Mouse (Mus musculus) liver, embryonic 13.5 days (tissue): ENCODE data around the gene Fgf22. TPM values are rescaled to one million over a fixed set of nuclear protein-coding genes. Genes with fewer than 3 reads are reported as not detected.

ENCODE experiments used
- ATAC-seq: fragments of 200-750 bp; cut with Nextera tagmentation; 2 replicates; pipeline ENCODE4 v1.8.0; 2017; ENCODE audit warnings: low read depth, mild to moderate bottlenecking, moderate number of reproducible peaks, moderate library complexity
- DNase-seq: peaks from one replicate; pipeline ENCODE4 v3.0.0; 2022
- H3K27ac ChIP-seq: fragments of 300-500 bp; sonication (generic); 2 replicates; pipeline ENCODE4 v1.5.1; 2015; ENCODE audit warnings: moderate library complexity, mild to moderate bottlenecking, inconsistent platforms
- H3K27me3 ChIP-seq: fragments of 300-500 bp; sonication (generic); 2 replicates; pipeline ENCODE4 v1.6.1; 2015; ENCODE audit warnings: mild to moderate bottlenecking, inconsistent platforms
- H3K36me3 ChIP-seq: fragments of 300-500 bp; sonication (generic); 2 replicates; pipeline ENCODE4 v1.6.1; 2015; ENCODE audit warnings: mild to moderate bottlenecking, inconsistent platforms
- H3K4me1 ChIP-seq: fragments of 300-500 bp; sonication (generic); replicated peaks from 2 replicates; pipeline ENCODE4 v1.6.1; 2015; ENCODE audit warnings: inconsistent platforms
- H3K4me2 ChIP-seq: fragments of 300-500 bp; sonication (generic); 2 replicates; pipeline ENCODE4 v1.6.1; 2015; ENCODE audit warnings: inconsistent platforms, mild to moderate bottlenecking, moderate library complexity
- H3K4me3 ChIP-seq: fragments of 300-500 bp; sonication (generic); replicated peaks from 2 replicates; pipeline ENCODE4 v1.5.1; 2015; ENCODE audit warnings: mild to moderate bottlenecking, inconsistent platforms
- H3K9ac ChIP-seq: fragments of 300-500 bp; sonication (generic); 2 replicates; pipeline ENCODE4 v1.6.1; 2015; ENCODE audit warnings: mild to moderate bottlenecking, inconsistent platforms
- H3K9me3 ChIP-seq: fragments of 300-500 bp; sonication (generic); replicated peaks from 2 replicates; pipeline ENCODE4 v1.6.1; 2016; ENCODE audit warnings: inconsistent platforms
- WGBS: fragments of 180-500 bp; shearing (Covaris S2); methylation state at CpG from one replicate; pipeline ENCODE4 v1.1.7; 2015; ENCODE audit not compliant: insufficient replicate concordance; 5-methylcytosine and 5-hydroxymethylcytosine counted together
- polyA plus RNA-seq: library from polyadenylated mRNA; unstranded; fragments of >200 nt; fragmentation: Nextera tagmentation; extraction: Ambion mirVana; gene quantifications from 2 replicates; pipeline ENCODE4 v1.2.1, GENCODE M21; 2015

The Fgf22 gene
- polyA plus RNA-seq, 1 experiment from 2014 or later, result not detected

GRCm38 (mm10) chr10:79767372-79768244 lies 12.7 kb downstream of the Fgf22 start:
- H3K9ac ChIP-seq, result peak overlapping the region; percentile 96
- peak overlapping the region; percentile 95 for H3K4me3 ChIP-seq
- H3K27me3 ChIP-seq, result 0 out of 2 replicates have a peak, but pooled peaks cover 6% of the 10 kb centered on the region
- no peaks in the 10 kb centered on the region for H3K9me3 ChIP-seq
- ATAC-seq (peak; percentile 43), DNase-seq (peak; percentile 79)
- H3K36me3 ChIP-seq, result peaks cover 22% of the 10 kb centered on the region
- peaks cover 52% of the 10 kb centered on the region for H3K4me1 ChIP-seq
- H3K27ac ChIP-seq, result peak overlapping the region; percentile 92
- peak overlapping the region; percentile 88 for H3K4me2 ChIP-seq
- 10% methylated on average over 40 of the region's 40 CpGs for WGBS

- DNase-seq, result peak; percentile 67
- Histone ChIP-seq H3K27ac (no peak overlapping the region), H3K4me2 (no peak overlapping the region), H3K4me3 (no peak overlapping the region), H3K9ac (no peak overlapping the region), H3K27me3 (0 out of 2 replicates have a peak, but pooled peaks cover 6% of the 10 kb centered on the region), H3K4me1 (peaks cover 46% of the 10 kb centered on the region), H3K36me3 (peaks cover 20% of the 10 kb centered on the region), H3K9me3 (no peaks in the 10 kb centered on the region)
- ATAC-seq, result no peak
- under 1% methylated on average over 5 of the region's 5 CpGs for whole genome bisulfite sequencing
These were observed 13.5 kb downstream of the Fgf22 start for GRCm38 (mm10) chr10:79768400-79768799.

GRCm38 (mm10) chr10:79769329-79769728 lies 14.5 kb downstream of the Fgf22 start:
- ATAC-seq, result no peak
- 0 out of 2 replicates have a peak, but pooled peaks cover 6% of the 10 kb centered on the region for H3K27me3 ChIP-seq
- no peak overlapping the region for H3K4me2 ChIP-seq
- WGBS, result 47% methylated on average over 4 of the region's 4 CpGs
- H3K4me1 ChIP-seq, result peaks cover 37% of the 10 kb centered on the region
- H3K9ac ChIP-seq, result no peak overlapping the region
- H3K27ac ChIP-seq, result no peak overlapping the region
- H3K36me3 ChIP-seq, result peaks cover 11% of the 10 kb centered on the region; the same call in 1 of the 2 replicates
- H3K4me3 ChIP-seq, result no peak overlapping the region
- DNase-seq, result no peak
- no peaks in the 10 kb centered on the region for H3K9me3 ChIP-seq

DNA sequence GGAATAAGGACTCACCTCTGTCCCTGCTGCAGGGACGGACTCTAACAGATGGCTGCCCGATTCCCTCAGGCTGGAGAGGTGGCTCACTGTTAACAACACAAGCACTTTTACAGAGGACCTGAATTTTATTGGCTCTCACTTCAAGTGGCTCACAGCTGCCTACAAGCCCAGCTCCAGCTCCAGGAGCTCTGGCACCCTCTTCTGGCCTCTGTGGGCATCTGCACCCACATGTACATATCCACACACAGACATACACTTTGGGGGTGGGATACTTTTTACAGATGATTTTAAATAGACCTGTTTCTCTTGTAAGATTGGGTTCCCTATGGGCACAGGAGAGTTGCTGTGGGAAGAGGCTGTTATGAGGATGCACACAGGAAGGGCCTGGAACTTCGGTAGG lies 17.4 kb downstream of the Fgf22 start:
- H3K4me2 ChIP-seq, result no peak overlapping the region
- H3K36me3 ChIP-seq, result no peaks in the 10 kb centered on the region
- no peak overlapping the region for H3K27ac ChIP-seq
- peaks cover 20% of the 10 kb centered on the region for H3K4me1 ChIP-seq
- H3K4me3 ChIP-seq, result no peak overlapping the region
- peaks cover 19% of the 10 kb centered on the region for H3K27me3 ChIP-seq
- no peak for DNase-seq
- no peak for ATAC-seq
- no peaks in the 10 kb centered on the region; the same call in 1 of the 2 replicates for H3K9me3 ChIP-seq
- 78% methylated on average over 3 of the region's 3 CpGs for WGBS
- no peak overlapping the region for H3K9ac ChIP-seq

DNA sequence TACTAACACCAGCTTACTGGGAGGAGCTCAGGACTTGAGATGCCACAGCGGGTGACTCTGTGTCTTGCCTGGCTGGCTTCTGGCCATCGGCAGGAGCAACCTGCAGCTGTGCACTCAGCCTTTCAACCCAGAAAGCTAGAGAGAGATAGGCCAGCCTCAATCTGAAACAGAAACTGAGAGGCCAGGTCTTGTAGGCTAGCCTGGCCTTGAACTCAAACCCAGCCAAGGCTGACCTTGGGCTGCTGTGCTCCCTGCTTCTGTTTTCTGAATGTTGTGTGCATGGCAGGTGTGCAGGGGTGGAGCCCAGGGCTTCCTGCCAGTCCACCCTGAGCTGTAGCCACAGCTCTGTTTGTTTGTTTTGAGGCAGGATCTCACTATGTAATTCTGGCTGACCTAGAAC lies 18.3 kb downstream of the Fgf22 start:
- ATAC-seq (no peak), DNase-seq (no peak)
- H3K36me3 ChIP-seq, result no peaks in the 10 kb centered on the region
- H3K4me3 ChIP-seq, result no peak overlapping the region
- H3K27me3 ChIP-seq, result peaks cover 28% of the 10 kb centered on the region
- no peak overlapping the region for H3K9ac ChIP-seq
- peaks cover 14% of the 10 kb centered on the region for H3K4me1 ChIP-seq
- H3K27ac ChIP-seq, result no peak overlapping the region
- H3K4me2 ChIP-seq, result no peak overlapping the region
- WGBS, result 81% methylated on average over 2 of the region's 2 CpGs
- H3K9me3 ChIP-seq, result no peaks in the 10 kb centered on the region; the same call in 1 of the 2 replicates

DNA sequence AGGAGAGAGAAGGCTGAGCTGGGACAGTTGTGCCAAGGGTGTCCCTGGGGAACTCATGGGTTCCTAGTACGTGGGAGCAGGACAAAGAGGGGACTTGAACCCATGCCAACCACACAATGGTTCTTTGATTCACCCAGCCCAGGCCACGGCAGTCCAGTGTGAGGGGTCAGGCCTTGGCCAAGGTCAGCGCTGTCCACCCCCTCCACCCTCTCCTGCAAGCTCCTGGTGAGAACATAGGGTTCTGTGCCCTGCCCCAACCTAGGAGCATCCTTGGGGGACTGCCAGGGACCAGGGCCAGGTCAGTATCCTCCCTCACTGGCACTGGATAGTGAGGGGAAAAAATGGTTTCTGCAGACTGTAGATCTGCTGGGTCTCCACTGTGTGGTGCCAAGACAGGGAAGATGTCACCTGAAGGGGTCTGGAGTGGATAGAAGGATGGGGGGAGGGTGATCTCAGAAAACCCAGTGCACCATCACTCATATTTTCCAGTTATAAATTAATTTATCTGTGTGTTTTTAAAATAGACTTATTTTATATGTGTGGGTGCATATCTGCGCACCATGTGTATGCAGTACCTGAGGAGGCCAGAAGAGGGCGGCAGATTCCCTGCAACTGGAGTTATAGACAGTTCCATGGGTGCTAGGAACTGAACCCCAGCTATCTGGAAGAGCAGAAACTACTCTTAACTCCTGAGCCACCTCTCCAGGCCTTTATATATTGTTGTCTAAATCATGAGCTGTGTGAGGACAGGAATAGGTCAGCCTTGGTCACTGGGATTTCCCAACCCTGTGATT lies 19.8 kb downstream of the Fgf22 start:
- peaks cover 43% of the 10 kb centered on the region for H3K27me3 ChIP-seq
- 60% methylated on average over 5 of the region's 5 CpGs for WGBS
- H3K4me2 ChIP-seq, result no peak overlapping the region
- no peaks in the 10 kb centered on the region; the same call in 1 of the 2 replicates for H3K9me3 ChIP-seq
- DNase-seq (no peak), ATAC-seq (no peak)
- no peaks in the 10 kb centered on the region for H3K36me3 ChIP-seq
- H3K27ac ChIP-seq, result no peak overlapping the region
- no peak overlapping the region for H3K4me3 ChIP-seq
- peaks cover 16% of the 10 kb centered on the region for H3K4me1 ChIP-seq
- no peak overlapping the region for H3K9ac ChIP-seq

DNA sequence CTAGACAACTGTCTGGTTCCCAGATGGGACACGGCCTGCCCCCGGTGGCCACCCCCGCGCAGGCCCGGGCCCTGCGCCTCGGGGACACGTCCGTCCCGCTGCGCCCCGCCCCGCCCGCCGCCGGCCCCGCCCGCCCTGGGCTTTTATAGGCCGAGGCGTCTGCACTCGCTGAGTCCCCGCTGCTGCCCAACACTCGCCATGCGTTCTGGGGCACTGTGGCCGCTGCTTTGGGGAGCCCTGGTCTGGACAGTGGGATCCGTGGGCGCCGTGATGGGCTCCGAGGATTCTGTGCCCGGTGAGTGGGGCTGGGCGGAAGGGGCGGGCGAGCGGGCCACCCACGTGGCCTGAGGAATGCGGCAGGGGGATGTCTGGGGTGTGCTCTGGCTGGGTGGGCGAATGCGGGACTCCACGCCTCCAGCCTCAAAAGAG lies 22.2 kb downstream of the Fgf22 start, which contains the start of gene Fstl3:
TSS of gene Fstl3 (plus strand) at position 170 of the 429 bp plus-strand sequence.
- Histone ChIP-seq H3K27ac (no peak within 1 kb of the TSS), H3K36me3 (no peaks in the 10 kb centered on the region), H3K4me2 (peak within 1 kb of the TSS; percentile 59), H3K27me3 (peaks cover 51% of the 10 kb centered on the region), H3K4me3 (peak within 1 kb of the TSS; percentile 44), H3K9me3 (no peaks in the 10 kb centered on the region; the same call in 1 of the 2 replicates), H3K9ac (peak within 1 kb of the TSS; percentile 28; the same call in 1 of the 2 replicates), H3K4me1 (peaks cover 39% of the 10 kb centered on the region)
- DNase-seq (no peak), ATAC-seq (no peak)
- WGBS, result 5% methylated on average over 39 of the region's 39 CpGs

- peaks cover 58% of the 10 kb centered on the region for H3K27me3 ChIP-seq
- no peak overlapping the region for H3K27ac ChIP-seq
- ATAC-seq, result no peak
- no peaks in the 10 kb centered on the region; the same call in 1 of the 2 replicates for H3K9me3 ChIP-seq
- H3K36me3 ChIP-seq, result no peaks in the 10 kb centered on the region
- peaks cover 39% of the 10 kb centered on the region for H3K4me1 ChIP-seq
- no peak for DNase-seq
- H3K4me2 ChIP-seq, result no peak overlapping the region
- no peak overlapping the region for H3K4me3 ChIP-seq
- 35% methylated on average over 15 of the region's 15 CpGs for WGBS
- H3K9ac ChIP-seq, result no peak overlapping the region
These were observed 23.1 kb downstream of the Fgf22 start for GRCm38 (mm10) chr10:79778006-79778405.

GRCm38 (mm10) chr10:79779193-79779592 lies 24.3 kb downstream of the Fgf22 start:
- no peak for DNase-seq
- no peak for ATAC-seq
- Histone ChIP-seq H3K4me1 (peaks cover 39% of the 10 kb centered on the region), H3K36me3 (no peaks in the 10 kb centered on the region), H3K9me3 (no peaks in the 10 kb centered on the region; the same call in 1 of the 2 replicates), H3K27ac (no peak overlapping the region), H3K4me2 (peak overlapping the region; percentile 75), H3K27me3 (peaks cover 62% of the 10 kb centered on the region), H3K9ac (no peak overlapping the region), H3K4me3 (no peak overlapping the region)
- WGBS, result 25% methylated on average over 2 of the region's 2 CpGs

- H3K27me3 ChIP-seq, result peaks cover 68% of the 10 kb centered on the region
- ATAC-seq (peak; percentile 85), DNase-seq (peak; percentile 96)
- no peaks in the 10 kb centered on the region for H3K36me3 ChIP-seq
- WGBS, result 2% methylated on average over 55 of the region's 55 CpGs
- H3K27ac ChIP-seq, result peak overlapping the region; percentile 47
- H3K4me3 ChIP-seq, result peak overlapping the region; percentile 54
- H3K9me3 ChIP-seq, result no peaks in the 10 kb centered on the region; the same call in 1 of the 2 replicates
- H3K4me2 ChIP-seq, result peak overlapping the region; percentile 75
- H3K4me1 ChIP-seq, result peaks cover 39% of the 10 kb centered on the region
- no peak overlapping the region for H3K9ac ChIP-seq
These were observed 25.1 kb downstream of the Fgf22 start for GRCm38 (mm10) chr10:79779784-79780663.
